Mouse (Mus musculus) lung, adult 18-20 months (tissue): ENCODE measurements at regions not wholly inside any gene's neighbourhood (a gene's known extent, or its start where the extent isn't known, plus 50 kb on each side); places are given as distances from the start of the nearest gene placed in this dataset.

ENCODE experiments used
- DNase-seq, 2 experiments: peaks; one replicate each; pipeline ENCODE4 v3.0.0; 2022; ENCODE audit warnings: mixed read lengths in 2 of 2

DNA sequence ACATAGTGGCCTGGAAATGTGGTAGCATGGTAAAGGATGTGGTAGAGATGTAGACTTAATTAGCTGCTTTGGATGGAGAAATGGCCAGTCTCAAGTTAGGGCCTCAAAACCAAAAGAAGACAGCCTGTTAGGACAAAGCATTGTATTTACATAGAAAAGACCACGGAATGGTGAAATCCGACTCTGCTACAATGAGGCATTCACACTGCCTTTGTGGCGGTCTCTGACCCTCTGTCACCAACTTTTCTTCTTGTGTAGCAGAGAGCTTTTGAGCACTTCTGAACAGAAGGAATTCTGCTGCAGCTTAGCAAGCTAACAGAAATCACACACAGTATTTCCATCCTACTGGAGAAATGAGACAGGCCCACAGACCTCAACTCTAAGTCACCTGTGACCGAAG is 177.7 kb downstream of the Arrdc4 start:
- no peak for DNase-seq

GRCm38 (mm10) chr7:68568127-68568510 is 180.9 kb downstream of the Arrdc4 start:
- no peak for DNase-seq

DNA sequence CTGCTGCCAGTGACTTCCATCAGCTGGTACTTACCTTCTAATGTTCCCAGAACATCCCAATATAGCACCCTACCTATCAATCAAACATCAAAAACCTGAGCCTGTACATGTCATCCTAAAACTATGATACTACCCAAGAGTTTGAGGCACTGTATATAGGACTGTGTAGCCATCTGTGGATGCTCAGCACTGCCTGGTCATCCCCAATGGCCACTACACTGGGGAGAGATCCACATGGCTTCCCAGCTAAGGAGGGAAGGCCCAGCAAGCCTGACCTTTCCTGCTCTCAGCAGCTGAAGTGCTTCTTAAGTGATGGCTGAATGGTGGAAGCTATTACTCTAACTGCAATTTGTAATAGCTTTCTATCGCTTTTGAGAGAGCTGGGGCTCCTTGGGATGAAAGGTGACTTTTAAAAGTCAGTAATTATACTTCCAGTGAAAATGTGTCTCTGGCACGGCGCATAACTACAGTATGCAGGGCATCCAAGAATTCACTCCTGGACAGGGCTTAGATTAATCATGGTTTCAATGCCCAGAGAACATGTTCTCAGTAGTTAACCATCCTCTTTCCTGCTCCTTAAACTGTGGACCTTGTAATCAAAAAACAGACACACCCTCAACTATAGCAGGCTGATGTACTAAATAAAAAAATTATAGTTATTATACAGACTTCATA is 181.5 kb downstream of the Arrdc4 start:
- no peak for DNase-seq

DNA sequence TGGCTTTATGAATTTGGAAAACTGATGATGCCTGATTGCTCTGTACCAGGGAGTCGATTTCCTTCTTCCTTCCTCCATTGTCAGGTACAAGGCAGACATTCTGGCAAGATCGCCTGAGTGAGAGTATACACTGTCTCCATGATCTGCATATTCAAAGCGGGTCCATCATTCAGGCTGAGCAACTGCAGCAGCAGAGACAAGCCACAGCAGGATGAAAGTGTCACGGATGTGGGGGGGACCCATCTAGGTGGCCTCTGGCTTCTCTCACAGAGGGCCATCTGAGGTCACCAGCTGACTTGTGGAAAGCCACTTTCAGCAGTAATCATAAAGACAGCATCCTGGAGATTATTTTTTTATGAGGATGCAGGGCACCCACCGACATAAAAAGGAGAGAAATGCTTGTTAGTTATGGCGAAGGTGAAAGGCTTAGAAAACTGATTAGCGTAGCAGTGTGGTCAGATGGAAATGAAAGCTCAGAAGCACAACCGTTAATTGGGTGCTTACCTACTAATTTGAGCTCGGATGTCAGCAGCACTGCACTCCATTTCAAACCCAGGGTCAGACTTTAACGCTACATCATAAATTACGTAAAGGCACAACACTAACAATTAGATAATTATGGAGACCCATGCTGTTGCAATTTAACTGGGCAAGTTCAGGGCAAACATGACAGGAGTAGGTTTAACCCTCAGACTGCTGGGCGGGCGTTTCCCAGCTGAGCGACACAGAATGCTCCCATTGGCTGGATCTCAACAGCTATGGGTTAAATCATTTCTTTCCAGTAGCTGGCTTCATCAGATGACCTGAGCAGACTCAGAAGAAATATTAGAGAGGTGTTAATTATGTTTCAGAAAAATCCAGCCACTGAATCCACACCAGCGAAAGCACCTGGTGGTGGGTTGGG is 189.3 kb downstream of the Arrdc4 start:
- DNase-seq = no peak

DNA sequence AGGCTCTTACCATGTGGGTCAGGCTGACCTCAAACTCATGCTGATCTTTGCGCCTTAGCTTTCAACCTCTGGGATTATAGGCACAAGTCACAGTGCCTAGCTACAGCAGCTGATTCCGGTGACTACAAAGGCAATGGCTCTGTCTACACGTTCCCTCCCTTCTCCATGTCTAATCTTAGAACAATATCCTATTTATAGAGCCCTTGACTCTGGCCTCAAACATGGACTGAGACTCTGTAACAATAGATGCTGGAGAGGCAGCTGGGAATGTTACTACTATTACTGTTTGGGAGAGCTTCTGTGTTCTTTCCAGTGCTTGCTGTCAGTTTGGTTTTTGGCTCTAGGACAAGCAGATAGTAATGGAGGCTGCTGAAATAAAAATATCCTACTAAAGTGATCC is 198.7 kb downstream of the Arrdc4 start:
- no peak for DNase-seq

- DNase-seq = no peak
Observed at GRCm38 (mm10) chr7:68548176-68548575, 200.9 kb downstream of the Arrdc4 start.

DNA sequence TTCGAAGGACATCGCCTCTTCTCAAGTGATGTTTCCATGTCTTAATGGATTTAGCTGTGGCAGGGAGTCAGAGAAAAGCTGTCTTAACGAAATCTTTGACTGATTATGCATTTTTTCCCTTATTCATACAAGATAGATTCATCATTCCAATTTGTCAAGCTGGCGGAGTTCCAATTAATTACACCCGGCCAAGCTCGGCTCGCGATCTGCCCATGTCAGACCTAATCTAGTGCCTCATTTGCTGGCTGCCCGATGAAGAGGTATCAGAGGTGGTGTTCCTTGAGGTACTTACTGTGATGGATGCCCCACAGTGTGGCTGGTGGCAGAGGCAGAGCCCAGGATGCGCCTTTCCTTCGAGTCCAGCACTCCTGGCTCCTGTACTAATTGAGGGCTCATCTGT is 204.9 kb downstream of the Arrdc4 start:
- DNase-seq = no peak

DNA sequence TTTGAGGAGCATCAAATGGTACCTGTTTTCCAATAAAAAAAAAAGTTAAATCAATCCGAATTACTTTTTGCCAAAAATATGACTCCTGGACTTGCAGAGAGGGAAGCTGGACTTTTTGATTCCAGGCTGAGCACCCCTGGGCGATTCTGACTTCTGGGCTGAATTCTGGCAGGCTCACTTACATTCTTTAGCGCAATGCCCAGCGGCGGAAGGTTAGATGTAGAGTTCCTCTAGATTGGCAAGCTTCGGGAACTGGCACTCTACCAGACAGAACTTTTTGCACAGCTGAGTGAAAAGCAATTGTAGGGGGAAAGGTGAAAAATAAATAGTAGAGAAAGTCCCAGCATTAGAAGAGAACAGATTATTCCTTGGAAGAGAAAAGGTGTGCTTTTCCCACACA is 235.5 kb downstream of the Fam169b start:
- DNase-seq = no peak

DNA sequence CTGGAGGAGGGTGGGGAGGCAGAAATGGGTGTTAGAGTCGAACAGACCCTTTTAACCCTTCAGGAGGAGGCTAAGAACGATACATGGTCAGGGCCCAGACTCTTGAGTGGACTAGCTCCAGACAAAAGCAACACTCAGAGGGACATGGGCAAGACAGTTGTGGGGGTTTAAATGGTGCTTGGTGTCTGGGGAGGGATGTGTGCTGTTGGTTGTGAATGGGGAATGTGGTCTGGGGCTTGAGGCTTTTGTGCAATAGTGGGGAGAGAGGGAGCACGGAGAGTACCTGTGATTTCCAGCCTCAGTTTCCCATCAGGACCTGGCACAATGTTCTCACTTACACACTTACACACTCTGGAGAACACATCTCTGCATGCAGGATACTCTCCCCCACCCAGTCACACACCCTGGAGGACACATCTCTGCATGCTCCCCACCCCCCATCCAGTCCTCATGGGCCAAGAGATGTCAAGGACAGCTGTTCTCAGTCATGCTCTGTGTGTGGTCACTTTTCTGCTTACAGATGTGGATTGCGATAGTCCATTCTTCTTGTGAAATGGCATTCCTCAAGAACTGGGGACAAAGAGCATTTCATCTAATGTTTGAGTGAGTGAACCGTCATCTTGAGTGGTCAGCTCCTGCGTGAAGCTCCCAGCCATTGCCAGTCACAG is 217.6 kb downstream of the Fam169b start:
- no peak for DNase-seq

DNA sequence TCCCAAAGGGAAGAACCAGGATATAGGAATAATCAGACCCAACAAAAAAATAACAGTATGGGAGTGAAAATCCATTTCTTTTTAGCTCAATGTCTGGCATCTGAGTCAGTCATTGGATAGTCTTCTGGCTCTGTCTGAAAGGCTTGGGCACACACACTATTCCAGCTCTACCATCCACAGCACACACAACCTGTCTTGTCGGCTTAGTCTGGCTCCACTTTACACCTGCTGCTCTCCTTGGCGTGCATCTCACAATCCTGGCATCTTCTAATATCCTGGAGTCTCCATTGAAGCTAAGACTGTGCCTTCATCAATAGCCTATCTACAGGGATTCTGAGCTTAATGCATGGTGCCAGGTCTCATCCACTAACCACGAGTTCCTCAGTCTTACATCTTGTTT is 213.0 kb downstream of the Fam169b start:
- no peak for DNase-seq

DNA sequence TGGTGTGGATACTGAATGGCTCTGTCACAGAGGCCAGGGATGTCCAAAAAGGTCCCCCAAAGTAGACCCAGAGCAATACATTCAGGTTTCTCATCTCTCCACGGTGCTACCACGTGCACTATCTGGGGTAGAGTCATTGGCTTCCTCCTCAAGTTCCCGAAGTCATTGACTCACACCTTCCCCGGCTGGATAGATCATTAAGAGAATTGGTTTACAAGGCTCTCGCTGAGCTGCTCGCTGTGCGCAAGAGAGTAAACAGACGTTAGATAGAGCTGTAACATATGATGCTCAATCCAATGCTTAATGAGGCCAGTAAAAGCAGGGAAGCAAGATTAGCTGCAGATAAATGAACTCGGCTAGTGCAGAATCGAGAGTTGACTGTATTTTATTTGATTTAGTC is 208.9 kb downstream of the Fam169b start:
- DNase-seq = no peak

- peak; percentile 20 to 31 for DNase-seq
Observed at GRCm38 (mm10) chr7:68480770-68481169, 207.1 kb downstream of the Fam169b start.

DNA sequence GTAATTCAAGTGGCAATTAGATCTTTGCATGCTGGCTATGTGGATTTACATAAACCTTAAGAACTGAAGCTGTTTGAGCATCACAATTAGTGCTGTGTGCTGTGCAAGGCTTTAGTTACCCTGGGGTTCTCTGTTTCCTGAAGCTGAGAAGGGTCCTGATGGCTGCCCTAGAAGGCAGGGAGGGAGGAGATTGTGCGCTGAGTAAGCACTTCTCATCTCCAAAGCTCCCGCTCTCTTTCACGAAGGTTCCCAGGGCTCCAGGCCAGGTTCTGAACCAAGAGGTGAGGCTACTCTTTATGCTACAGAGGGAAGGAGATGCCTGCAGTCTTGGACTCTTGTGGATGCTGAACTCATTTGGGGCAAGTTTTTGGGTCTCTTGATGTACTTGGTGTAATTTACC is 206.7 kb downstream of the Fam169b start:
- DNase-seq = no peak

DNA sequence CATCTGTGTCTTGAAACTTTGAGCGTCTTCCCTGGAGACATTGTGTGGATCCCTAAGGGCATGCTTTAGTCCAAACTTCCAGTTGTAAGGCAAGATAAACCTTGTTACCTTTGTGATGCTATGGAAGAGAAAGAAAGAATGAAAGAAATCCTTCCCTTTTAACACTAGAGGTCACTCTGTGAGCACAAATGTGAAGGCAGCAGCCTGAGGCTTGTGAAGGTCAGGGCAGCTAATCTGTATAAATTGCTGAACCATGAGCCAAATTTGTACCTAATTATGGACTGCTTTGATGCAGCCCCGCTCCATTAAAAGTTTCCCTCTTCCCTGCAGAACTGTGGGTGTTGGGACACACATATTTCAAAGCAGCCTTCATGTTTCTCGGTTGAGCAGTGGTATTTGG is 204.4 kb downstream of the Fam169b start:
- no peak for DNase-seq

DNA sequence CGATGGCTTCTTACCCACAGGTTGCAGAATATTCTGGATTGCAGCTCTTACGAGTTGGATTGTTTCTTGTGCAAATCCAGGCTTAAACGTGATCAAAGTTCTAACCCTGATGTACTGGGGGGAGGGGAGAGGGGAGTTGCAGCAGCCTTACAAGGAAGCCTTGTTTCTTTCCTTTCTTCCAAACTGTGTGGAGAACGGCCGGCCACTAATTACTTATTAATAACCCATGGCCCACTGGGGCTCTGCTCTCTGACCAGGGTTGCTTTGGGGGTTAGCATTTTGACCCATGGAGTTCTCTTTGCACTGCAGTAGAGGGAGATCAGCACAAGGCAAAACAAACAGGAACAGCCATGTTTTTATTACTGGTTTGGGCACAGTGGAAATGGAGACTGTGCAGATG is 199.2 kb downstream of the Fam169b start:
- no peak for DNase-seq

DNA sequence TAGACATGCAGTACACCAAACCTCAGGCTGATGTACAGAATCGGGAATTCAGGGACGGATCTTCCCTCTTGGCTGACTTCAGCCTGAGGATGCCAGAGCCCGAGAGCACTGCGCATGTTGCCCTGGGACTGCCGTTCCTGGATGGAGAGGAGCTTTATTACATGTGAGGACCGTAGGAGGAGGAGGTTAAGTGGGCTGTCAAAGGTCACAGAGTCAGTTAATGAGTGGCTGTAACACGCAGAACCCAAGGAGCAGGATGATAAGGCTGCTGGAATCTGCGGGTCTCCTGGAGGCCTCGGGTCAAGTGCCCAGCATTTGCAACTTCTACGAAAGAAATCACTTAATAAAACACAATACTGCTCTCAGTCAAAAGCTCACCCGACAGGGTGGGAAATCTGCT is 197.3 kb downstream of the Fam169b start:
- DNase-seq = no peak

- DNase-seq = no peak
Observed at GRCm38 (mm10) chr7:68468574-68468973, 194.9 kb downstream of the Fam169b start.

GRCm38 (mm10) chr7:68457842-68458241 is 184.2 kb downstream of the Fam169b start:
- DNase-seq = no peak

DNA sequence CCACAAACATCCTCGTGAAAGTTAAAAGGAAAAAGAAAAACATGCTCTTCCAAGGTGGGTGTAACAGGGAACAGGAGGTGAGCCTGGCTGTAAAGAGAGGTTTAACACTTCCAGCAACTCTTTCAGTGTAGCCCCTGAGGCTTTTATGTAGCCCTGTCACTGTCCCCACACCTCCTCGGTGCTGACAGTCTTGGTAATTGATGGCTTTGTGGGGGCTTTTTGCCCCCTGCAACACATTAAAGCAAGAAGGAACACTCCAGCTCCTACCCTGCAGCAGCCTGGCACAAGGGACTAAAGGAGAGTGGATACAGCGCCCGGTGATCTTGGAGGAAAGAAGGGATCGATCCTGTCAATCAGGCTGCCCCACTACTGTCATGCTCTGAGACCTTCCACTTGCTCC is 181.8 kb downstream of the Fam169b start:
- DNase-seq = no peak

- DNase-seq = no peak
Observed at GRCm38 (mm10) chr7:68453028-68453692, 179.5 kb downstream of the Fam169b start.

DNA sequence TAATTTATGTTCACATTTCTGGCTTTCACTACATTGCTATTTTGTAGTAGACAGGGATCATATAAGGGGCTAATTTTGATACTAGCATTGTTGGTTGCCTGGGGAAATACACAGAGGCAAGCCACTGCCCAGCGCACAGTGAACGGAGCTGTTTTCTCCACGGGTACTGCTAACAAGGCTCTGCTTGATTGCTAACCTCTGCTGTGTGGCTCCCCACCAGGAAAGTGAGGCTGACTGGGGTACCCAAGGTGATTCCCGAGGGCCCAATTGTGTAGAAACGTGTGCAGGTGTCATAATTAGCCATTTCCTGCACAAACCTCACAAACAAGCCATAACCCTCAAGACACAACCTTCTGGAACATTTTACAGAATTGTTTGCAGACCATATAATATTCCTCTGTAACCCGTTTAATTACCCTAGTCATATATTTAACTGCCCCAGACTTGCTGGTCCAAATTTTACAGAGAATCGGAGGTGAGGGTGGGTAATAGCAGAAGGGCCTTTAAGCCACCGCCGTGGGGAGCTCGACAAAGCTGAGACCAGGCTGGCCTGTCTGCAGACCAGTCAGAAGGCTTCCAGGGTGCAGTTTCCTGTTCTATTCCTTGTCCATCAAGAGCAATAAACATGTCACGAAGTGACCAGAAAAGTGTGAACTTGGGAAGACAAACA is 170.9 kb downstream of the Fam169b start:
- no peak for DNase-seq

DNA sequence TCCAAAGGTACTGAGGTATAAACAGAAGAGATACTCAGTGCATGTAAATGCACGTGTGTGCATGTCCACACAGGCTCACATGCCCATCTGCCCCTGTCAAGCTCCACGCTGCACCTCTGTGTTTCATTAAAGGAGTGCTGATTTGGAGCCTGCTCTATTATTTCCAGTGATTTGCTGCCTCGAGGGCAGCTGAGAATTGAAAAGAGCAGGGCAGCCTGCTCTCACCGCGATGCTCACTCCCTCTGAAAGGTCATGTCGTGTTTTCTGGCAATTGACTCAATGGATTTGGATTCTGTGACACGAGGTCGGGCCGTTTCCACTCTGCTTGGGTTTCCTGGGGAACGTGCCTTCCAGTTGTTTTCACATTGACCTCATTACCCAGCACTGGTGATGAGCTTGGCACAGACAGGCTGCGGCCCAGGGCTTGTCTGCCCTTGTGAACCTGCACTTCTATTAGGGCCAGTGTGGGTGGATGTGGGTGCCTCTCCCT is 167.1 kb downstream of the Fam169b start:
- DNase-seq = no peak

DNA sequence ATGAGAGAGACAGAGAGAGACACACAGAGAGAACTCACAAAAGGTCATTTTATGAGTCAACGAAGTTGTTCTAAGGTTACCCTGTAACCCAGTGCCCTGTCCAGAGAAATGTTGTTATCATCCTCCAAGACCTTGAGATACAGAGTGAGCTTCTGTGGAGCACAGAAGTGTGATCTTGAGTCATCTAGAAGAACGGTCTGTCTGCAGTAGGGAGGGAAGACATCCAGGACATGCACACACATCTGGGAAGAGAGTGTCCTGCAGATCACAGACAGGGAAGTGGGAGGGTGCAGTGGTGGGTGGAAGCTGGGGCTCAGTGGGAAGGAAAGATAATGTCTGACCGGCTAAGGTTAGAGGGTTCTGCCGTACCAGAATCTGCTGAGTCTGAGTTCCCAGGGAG is 155.3 kb downstream of the Fam169b start:
- no peak for DNase-seq
